ENCODE assay signal across 9 mouse cellular contexts in the genomic region with DNA sequence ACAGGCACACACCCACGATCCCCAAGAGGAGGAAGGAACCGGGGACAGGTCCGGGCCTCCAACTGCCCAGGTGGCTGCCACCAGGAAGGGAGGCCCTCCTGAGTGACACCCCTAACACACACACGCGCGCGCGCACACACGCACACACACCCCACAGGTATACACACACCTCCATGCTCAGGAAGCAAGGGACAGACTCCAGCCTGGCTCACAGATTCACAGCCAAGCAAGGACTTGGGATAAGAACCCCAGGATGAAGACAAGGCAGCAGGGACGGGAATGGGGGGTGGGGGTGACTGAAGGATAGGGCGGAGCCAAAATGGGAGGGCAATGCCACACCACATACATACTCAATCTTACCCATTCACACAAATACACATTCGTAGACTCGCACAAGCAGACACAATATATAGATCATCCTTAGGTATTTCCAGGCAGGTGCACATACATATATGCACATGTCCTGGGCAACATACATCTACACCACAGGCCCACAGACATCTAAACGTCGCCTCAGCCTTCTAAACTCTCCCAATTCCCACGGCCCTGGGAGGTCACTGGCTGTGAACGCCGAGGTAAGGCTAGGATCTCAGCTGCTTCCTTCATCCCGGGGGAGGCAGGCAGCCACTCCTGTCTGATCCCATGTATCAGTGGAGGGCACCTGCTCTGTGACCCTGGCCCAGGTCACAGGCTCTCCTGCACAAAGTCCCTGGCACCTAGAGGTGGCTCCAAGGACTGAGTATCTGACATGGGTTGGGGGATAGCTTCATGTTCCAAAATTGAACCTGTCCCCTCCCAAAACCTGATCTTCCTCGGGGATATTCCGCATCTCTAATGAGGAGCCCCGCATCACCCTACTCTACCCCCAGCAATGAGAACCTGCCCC. TPM values are rescaled to one million over a fixed set of nuclear protein-coding genes. Genes with fewer than 3 reads are reported as not detected.
DNase-seq lines count a peak whose midpoint lies in the region; ATAC-seq and TF ChIP-seq lines count a peak whose summit lies in the region.
"Had no signal": no experiment of that assay in that cellular context is flagged by ENCODE, and none has a peak within 500 bp of the region (broad histone marks: within the 10 kb centered on the region; RNA-seq: fewer than 3 reads in every experiment).

No protein-coding gene starts in this region.

- H3K4me2 ChIP-seq in heart, postnatal 0 days (ENCODE audit: low read depth, low read length): peak overlapping the region; percentile 63; the same call in 1 of the 2 replicates
- H3K4me2 ChIP-seq in hindbrain, embryonic 11.5 days (replicated peaks; ENCODE audit: low read depth, low read length): peak overlapping the region; percentile 58
- H3K4me2 ChIP-seq in midbrain, embryonic 12.5 days (replicated peaks): peak overlapping the region; percentile 83

- no peak overlapping the region for H3K9ac ChIP-seq in heart, postnatal 0 days (replicated peaks; ENCODE audit: low read depth, low read length)
- H3K9ac ChIP-seq in hindbrain, embryonic 11.5 days (ENCODE audit: low read depth, low read length): peak overlapping the region; percentile 78
- peak overlapping the region; percentile 77 for H3K9ac ChIP-seq in midbrain, embryonic 12.5 days (replicated peaks)

- no peaks in the 10 kb centered on the region for H3K4me1 ChIP-seq in heart, postnatal 0 days (ENCODE audit: control insufficient read depth, insufficient read depth)
- H3K4me1 ChIP-seq in hindbrain, embryonic 11.5 days (replicated peaks; ENCODE audit: control insufficient read depth, insufficient read depth, low read length): peaks cover 11% of the 10 kb centered on the region; the same call in 1 of the 2 replicates
- H3K4me1 ChIP-seq in midbrain, embryonic 12.5 days: peaks cover 43% of the 10 kb centered on the region

- H3K9me3 ChIP-seq in heart, postnatal 0 days (replicated peaks; ENCODE audit: control insufficient read depth, low read length): peaks cover 9% of the 10 kb centered on the region; the same call in 1 of the 2 replicates
- H3K9me3 ChIP-seq in hindbrain, embryonic 11.5 days (ENCODE audit: control insufficient read depth, low read length): no peaks in the 10 kb centered on the region
- H3K9me3 ChIP-seq in midbrain, embryonic 12.5 days: no peaks in the 10 kb centered on the region

- no peak for TF ChIP-seq EP300 in heart, postnatal 0 days (IDR thresholded peaks at IDR 0.05; ENCODE audit: low read depth)

- H3K36me3 ChIP-seq in heart, postnatal 0 days (replicated peaks; ENCODE audit: control insufficient read depth, insufficient read depth, low read length): no peaks in the 10 kb centered on the region
- H3K36me3 ChIP-seq in hindbrain, embryonic 11.5 days (ENCODE audit: control insufficient read depth, insufficient read depth, low read length): no peaks in the 10 kb centered on the region
- H3K36me3 ChIP-seq in midbrain, embryonic 12.5 days: no peaks in the 10 kb centered on the region
- H3K36me3 ChIP-seq: G1E had no signal

- H3K4me3 ChIP-seq in heart, postnatal 0 days (ENCODE audit: low read depth, low read length): peak overlapping the region; percentile 42; the same call in 1 of the 2 replicates
- H3K4me3 ChIP-seq in hindbrain, embryonic 11.5 days (ENCODE audit: low read depth, low read length): peak overlapping the region; percentile 71
- H3K4me3 ChIP-seq in midbrain, embryonic 12.5 days: peak overlapping the region; percentile 70

- WGBS in heart, postnatal 0 days: 60% methylated on average over 22 of the region's 22 CpGs
- WGBS in hindbrain, embryonic 11.5 days: 59% methylated on average over 22 of the region's 22 CpGs
- WGBS in midbrain, embryonic 12.5 days: 61% methylated on average over 22 of the region's 22 CpGs

- peaks cover 78% of the 10 kb centered on the region for H3K27me3 ChIP-seq in heart, postnatal 0 days (ENCODE audit: control insufficient read depth, insufficient read depth, low read length)
- peaks cover 11% of the 10 kb centered on the region for H3K27me3 ChIP-seq in hindbrain, embryonic 11.5 days (ENCODE audit: control insufficient read depth, insufficient read depth, low read length)
- peaks cover 57% of the 10 kb centered on the region for H3K27me3 ChIP-seq in midbrain, embryonic 12.5 days

- no peak overlapping the region for H3K27ac ChIP-seq in heart, postnatal 0 days (ENCODE audit: low read depth)
- H3K27ac ChIP-seq in hindbrain, embryonic 11.5 days (ENCODE audit: low read depth, low read length): no peak overlapping the region
- H3K27ac ChIP-seq in midbrain, embryonic 12.5 days (replicated peaks): no peak overlapping the region

- DNase-seq in heart, postnatal 0 days (ENCODE audit: low spot score): no peak
- no peak for DNase-seq in heart, adult 18-20 months
- DNase-seq in cerebellum, adult 8-10 months: peak; percentile 48
- DNase-seq in hindbrain, embryonic 11.5 days (ENCODE audit: low spot score): no peak
- DNase-seq in layer of hippocampus, postnatal 25 days (ENCODE audit: extremely low spot score in 1 of 2, low spot score in 1 of 2): no peak
- no peak for DNase-seq in MN1 (ENCODE audit: low spot score)
- DNase-seq in left cerebral cortex, adult 18-20 months (ENCODE audit: low spot score in 2 of 2): no peak

- TF ChIP-seq CTCF in heart, postnatal 0 days (IDR thresholded peaks at IDR 0.05; ENCODE audit: low read depth): no peak

- no peak for ATAC-seq in heart, postnatal 0 days (ENCODE audit: insufficient read depth, low read depth)
- no peak for ATAC-seq in hindbrain, embryonic 11.5 days (ENCODE audit: low FRiP score)
- ATAC-seq in midbrain, embryonic 12.5 days (ENCODE audit: low FRiP score, low read depth): no peak

RNA-seq across cellular contexts. Expression of gene Sgsm1, which starts 0.9 kb away (rescaled TPM):
- total RNA-seq in heart, postnatal 0 days (2014; rRNA removed; ENCODE audit: low replicate concordance): 0.35 and 1.1 TPM in 2 replicates
- 0.11 and 0.32 TPM in 2 replicates for polyA plus RNA-seq in heart, postnatal 0 days (2015; fragmentation: Nextera tagmentation; extraction: Ambion mirVana)
- total RNA-seq in heart, adult 18-20 months (2021): 1 to 10 TPM in 1 of 2 experiments, under 1 TPM in 1; 0.25 to 1.0 TPM
- 8.5 and 10.5 TPM in 2 replicates for polyA plus RNA-seq in hindbrain, embryonic 11.5 days (2014; fragmentation: Nextera tagmentation; extraction: Ambion mirVana)
- polyA plus RNA-seq in midbrain, embryonic 12.5 days (2016; fragmentation: Nextera tagmentation; extraction: Ambion mirVana): 16.1 and 19.5 TPM in 2 replicates
- 10 to 100 TPM; 71.0 to 83.1 TPM for total RNA-seq in layer of hippocampus, postnatal 25 days (2021)
- total RNA-seq in left cerebral cortex, adult 18-20 months (2021): 100 to 1,000 TPM; 157 to 158 TPM
- polyA plus RNA-seq: G1E had no signal

RNA-seq across cellular contexts. Expression of gene Aym1, which starts 47.4 kb away (rescaled TPM):
- not detected in 2 replicates for total RNA-seq in heart, postnatal 0 days (2014; rRNA removed; ENCODE audit: low replicate concordance)
- polyA plus RNA-seq in heart, postnatal 0 days (2015; fragmentation: Nextera tagmentation; extraction: Ambion mirVana): not detected in 2 replicates
- total RNA-seq in heart, adult 18-20 months (2021): not detected
- not detected in 2 replicates for polyA plus RNA-seq in hindbrain, embryonic 11.5 days (2014; fragmentation: Nextera tagmentation; extraction: Ambion mirVana)
- not detected in 2 replicates for polyA plus RNA-seq in midbrain, embryonic 12.5 days (2016; fragmentation: Nextera tagmentation; extraction: Ambion mirVana)
- not detected for total RNA-seq in layer of hippocampus, postnatal 25 days (2021)
- total RNA-seq in left cerebral cortex, adult 18-20 months (2021): not detected
- total RNA-seq: G1E had no signal
- polyA plus RNA-seq: G1E had no signal

Comparison
In these comparisons a context has a peak if more than half of its experiments do, and no peak if none do; other contexts are left out.
1. RNA of gene Sgsm1, which starts 0.9 kb away (total RNA-seq): 157 to 158 TPM in left cerebral cortex, adult 18-20 months and 71.0 to 83.1 TPM in layer of hippocampus, postnatal 25 days; 0.35 to 1.1 TPM in heart, postnatal 0 days and 0.25 to 1.0 TPM in heart, adult 18-20 months; every median in the first group is over 10 times any median in the second.
2. Peak in every context shown above with its lines, with median percentiles within 50 percentile points of each other: H3K4me2 ChIP-seq and H3K4me3 ChIP-seq.